Mouse (Mus musculus) frontal cortex, postnatal 36 days (tissue): ENCODE measurements around the gene Hey2.

Experiments
- DNase-seq, 2 experiments: peaks; one replicate each; pipeline ENCODE4 v3.0.0; 2022; ENCODE audit warnings: low spot score in 2 of 2

Hey2 gene

DNA sequence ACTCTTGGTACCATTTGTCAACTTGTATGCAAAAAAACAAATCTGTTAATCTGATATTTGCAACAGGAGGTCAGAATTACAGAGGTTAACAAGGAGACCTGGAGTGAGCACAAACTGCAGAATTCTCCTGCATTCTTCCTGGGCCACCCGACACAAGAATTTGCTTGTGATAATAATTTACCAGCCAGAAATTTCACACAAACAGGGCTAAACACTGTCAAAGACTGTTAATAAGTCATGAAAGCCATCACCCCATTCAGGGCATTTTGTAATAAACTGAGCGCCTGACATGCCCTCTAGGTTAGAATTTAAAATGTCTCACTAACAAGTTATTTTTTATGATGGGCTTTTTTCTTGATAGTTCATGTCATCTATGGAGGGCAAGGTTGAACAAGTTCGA lies 51.6 kb downstream of the Hey2 start:
- DNase-seq, result no peak

DNA sequence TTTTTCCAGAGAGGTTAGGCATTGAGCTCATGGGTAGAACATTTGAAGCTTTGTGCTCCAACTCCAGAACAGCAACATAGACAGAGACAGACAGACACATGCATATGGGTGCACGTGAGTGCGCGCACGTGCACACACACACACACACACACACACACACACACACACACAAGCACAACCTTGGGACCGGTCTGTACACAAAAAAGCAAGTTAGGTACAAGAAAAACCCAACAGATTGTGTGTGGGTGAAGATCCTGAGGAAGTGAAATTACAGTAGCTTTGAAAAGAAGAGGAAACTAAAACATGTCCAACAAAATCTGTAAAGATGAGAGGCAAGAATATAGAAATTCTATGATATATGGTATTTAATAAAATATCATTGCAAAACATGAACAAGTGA lies 53.1 kb downstream of the Hey2 start:
- DNase-seq, result peak in 1 of 2 experiments; percentile 26

DNA sequence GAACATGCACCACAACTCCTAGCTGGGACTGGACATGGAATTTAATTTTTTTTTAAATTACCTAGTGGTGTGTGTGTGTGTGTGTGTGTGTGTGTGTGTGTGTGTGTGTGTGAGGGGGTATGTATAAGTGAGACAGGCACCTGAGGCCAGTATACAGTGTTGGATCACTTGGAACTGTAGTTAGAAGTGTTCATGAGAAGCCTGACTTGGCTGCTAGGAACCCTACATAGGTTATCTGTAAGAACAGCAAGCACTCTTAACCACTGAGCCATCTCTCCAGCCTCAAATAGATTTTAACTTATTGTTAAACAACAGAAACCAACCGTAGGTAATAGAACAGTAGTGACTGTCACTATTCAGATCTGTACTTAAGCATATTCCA lies 54.3 kb downstream of the Hey2 start:
- DNase-seq, result no peak

DNA sequence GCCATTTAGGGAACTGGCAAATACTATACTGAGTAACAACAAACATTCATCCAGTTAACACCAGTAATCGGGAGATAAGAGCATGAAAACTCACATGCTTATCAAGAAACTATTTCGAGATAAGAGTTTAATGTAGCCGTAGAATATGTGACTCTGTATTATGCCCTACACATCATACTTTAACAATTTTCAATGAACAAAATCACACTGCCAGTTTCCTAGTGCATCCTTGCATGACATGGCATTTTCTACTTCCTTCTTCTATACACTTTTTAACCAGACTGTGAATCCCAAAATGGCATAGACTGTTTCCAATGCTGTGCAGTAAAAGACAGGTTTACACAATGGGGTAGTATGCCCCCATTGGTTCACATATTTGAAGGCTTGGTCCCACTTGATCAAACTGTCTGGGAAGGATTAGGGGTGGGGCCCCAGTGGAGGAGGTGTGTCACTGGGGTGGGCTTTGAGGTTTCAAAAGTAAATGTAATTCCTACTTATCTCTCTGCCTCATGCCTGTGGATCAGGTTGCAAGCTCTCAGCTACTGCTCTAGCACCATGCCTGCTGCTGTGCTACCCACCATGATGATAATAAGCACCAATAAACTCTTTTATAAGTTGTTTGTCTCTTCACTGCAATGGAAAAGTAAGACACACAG lies 54.8 kb downstream of the Hey2 start:
- DNase-seq, result no peak

DNA sequence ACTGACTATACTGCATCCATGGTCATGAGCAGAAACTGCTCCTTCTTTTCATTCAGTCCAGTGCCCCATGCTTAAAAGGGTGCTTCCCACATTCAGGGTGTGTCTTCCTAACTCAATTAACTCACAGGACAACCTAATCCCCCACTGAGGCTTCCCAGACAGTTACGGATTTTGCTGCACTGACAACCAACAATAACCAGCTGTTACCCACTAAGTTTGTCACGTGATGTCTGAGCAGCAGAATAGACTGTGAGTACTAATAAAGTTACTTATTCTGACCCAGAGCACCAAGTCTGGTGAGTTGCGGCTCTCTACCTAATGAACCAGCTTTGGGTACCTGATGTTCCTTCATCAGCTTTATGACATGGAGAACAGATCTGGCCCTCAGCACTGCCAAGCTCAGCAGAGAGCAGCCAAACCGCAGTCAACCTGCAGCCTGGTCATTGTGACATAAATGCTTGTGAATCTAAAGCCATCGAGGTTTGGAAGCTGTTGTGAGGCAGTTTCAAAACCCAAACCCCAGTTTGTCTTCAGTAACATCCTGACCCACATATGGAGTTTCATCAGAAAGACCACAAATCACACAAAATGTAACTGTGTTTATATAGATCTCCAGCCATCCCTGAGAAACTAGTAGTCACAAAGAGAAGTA lies 56.4 kb downstream of the Hey2 start:
- DNase-seq, result no peak
